Mouse (Mus musculus) hindbrain, postnatal 0 days (tissue): ENCODE results near the gene Fzd2. TPM values are rescaled to one million over a fixed set of nuclear protein-coding genes. Genes with fewer than 3 reads are reported as not detected.

Source experiments
- ATAC-seq: fragments of 200-750 bp; cut with Nextera tagmentation; 2 replicates; pipeline ENCODE4 v1.8.0; 2017; ENCODE audit warnings: mild to moderate bottlenecking, moderate TSS enrichment, moderate library complexity
- DNase-seq: peaks from one replicate; pipeline ENCODE4 v3.0.0-alpha.2; 2015; ENCODE audit warnings: low spot score
- H3K27ac ChIP-seq: fragments of 300-500 bp; sonication (generic); 2 replicates; pipeline ENCODE4 v1.5.1; 2014; ENCODE audit warnings: mild to moderate bottlenecking
- H3K27me3 ChIP-seq: fragments of 300-500 bp; sonication (generic); 2 replicates; pipeline ENCODE4 v1.6.1; 2014; ENCODE audit warnings: low read length, mixed read lengths; ENCODE audit not compliant: insufficient read depth
- H3K36me3 ChIP-seq: fragments of 300-500 bp; sonication (generic); 2 replicates; pipeline ENCODE4 v1.6.1; 2014; ENCODE audit warnings: low read length, mixed read lengths; ENCODE audit not compliant: insufficient read depth
- H3K4me1 ChIP-seq: fragments of 300-500 bp; sonication (generic); 2 replicates; pipeline ENCODE4 v1.6.1; 2014; ENCODE audit warnings: antibody characterized with exemption, low read length, mixed read lengths; ENCODE audit not compliant: insufficient read depth
- H3K4me2 ChIP-seq: fragments of 300-500 bp; sonication (generic); 2 replicates; pipeline ENCODE4 v1.6.1; 2014; ENCODE audit warnings: low read depth, mild to moderate bottlenecking, low read length, moderate library complexity, mixed read lengths
- H3K4me3 ChIP-seq: fragments of 300-500 bp; sonication (generic); 2 replicates; pipeline ENCODE4 v1.5.1; 2014; ENCODE audit warnings: low read length
- H3K9ac ChIP-seq: fragments of 300-500 bp; sonication (generic); replicated peaks from 2 replicates; pipeline ENCODE4 v1.6.1; 2014; ENCODE audit warnings: mild to moderate bottlenecking, low read length, moderate library complexity, mixed read lengths
- H3K9me3 ChIP-seq: fragments of 300-500 bp; sonication (generic); 2 replicates; pipeline ENCODE4 v1.6.1; 2016; ENCODE audit warnings: low read length, mixed read lengths
- CTCF ChIP-seq: IDR thresholded peaks from 2 replicates; pipeline ENCODE4 v1.5.1; 2016; ENCODE audit warnings: antibody characterized with exemption, control low read depth, low read depth
- WGBS: fragments of 180-500 bp; shearing (Covaris S2); extraction: QIAGEN DNeasy Blood & Tissue Kit; methylation state at CpG from one replicate; pipeline ENCODE4 v1.1.7; 2014; 5-methylcytosine and 5-hydroxymethylcytosine counted together
- polyA plus RNA-seq: library from polyadenylated mRNA; unstranded; fragments of >200 nt; fragmentation: Nextera tagmentation; extraction: Ambion mirVana; gene quantifications from 2 replicates; pipeline ENCODE4 v1.2.1, GENCODE M21; 2015
- total RNA-seq: library from RNA; depleted of rRNA; stranded (reverse); fragments of >200 nt; gene quantifications from 2 replicates; pipeline ENCODE4 v1.2.3, GENCODE M21; 2014

Fzd2 gene
- total and polyA plus RNA-seq, 2 experiments from 2014 or later = 6.0 to 31.7 TPM

GRCm38 (mm10) chr11:102575034-102575433, 29.2 kb upstream of the Fzd2 start:
- H3K9ac ChIP-seq = no peak overlapping the region
- no peak overlapping the region for H3K4me2 ChIP-seq
- DNase-seq (no peak), ATAC-seq (no peak)
- no peak for TF ChIP-seq CTCF
- H3K27ac ChIP-seq = no peak overlapping the region
- H3K9me3 ChIP-seq = no peaks in the 10 kb centered on the region
- H3K4me3 ChIP-seq = no peak overlapping the region
- H3K4me1 ChIP-seq = no peaks in the 10 kb centered on the region
- H3K36me3 ChIP-seq = no peaks in the 10 kb centered on the region
- WGBS = 31% methylated on average over 1 of the region's 1 CpGs
- H3K27me3 ChIP-seq = no peaks in the 10 kb centered on the region

GRCm38 (mm10) chr11:102576050-102576754, 28.0 kb upstream of the Fzd2 start:
- Histone ChIP-seq H3K4me1 (peaks cover 2% of the 10 kb centered on the region), H3K9ac (no peak overlapping the region), H3K4me3 (no peak overlapping the region), H3K27ac (no peak overlapping the region), H3K4me2 (no peak overlapping the region), H3K36me3 (no peaks in the 10 kb centered on the region), H3K27me3 (no peaks in the 10 kb centered on the region), H3K9me3 (no peaks in the 10 kb centered on the region)
- no peak for TF ChIP-seq CTCF
- WGBS = 64% methylated on average over 13 of the region's 13 CpGs
- no peak for DNase-seq
- no peak for ATAC-seq

- Histone ChIP-seq H3K36me3 (no peaks in the 10 kb centered on the region), H3K27me3 (no peaks in the 10 kb centered on the region), H3K4me1 (peaks cover 6% of the 10 kb centered on the region), H3K9ac (peak overlapping the region; percentile 7; the same call in 1 of the 2 replicates), H3K4me3 (peak overlapping the region; percentile 16), H3K27ac (peak overlapping the region; percentile 65; the same call in 1 of the 2 replicates), H3K4me2 (peak overlapping the region; percentile 42), H3K9me3 (no peaks in the 10 kb centered on the region)
- 8% methylated on average over 27 of the region's 27 CpGs for WGBS
- ATAC-seq (peak; percentile 52), DNase-seq (peak; percentile 77)
- TF ChIP-seq CTCF = peak; percentile 92
Observed at GRCm38 (mm10) chr11:102578341-102579118, 25.7 kb upstream of the Fzd2 start.

- Histone ChIP-seq H3K9ac (peak within 1 kb of the TSS; percentile 7; the same call in 1 of the 2 replicates), H3K9me3 (no peaks in the 10 kb centered on the region), H3K4me1 (peaks cover 6% of the 10 kb centered on the region), H3K4me3 (peak within 1 kb of the TSS; percentile 16), H3K36me3 (no peaks in the 10 kb centered on the region), H3K4me2 (peak within 1 kb of the TSS; percentile 42), H3K27ac (peak within 1 kb of the TSS; percentile 65), H3K27me3 (no peaks in the 10 kb centered on the region)
- ATAC-seq (peak; percentile 85), DNase-seq (peak; percentile 54)
- TF ChIP-seq CTCF = no peak
- WGBS = 9% methylated on average over 22 of the region's 23 CpGs
Observed at GRCm38 (mm10) chr11:102579165-102580033, 24.8 kb upstream of the Fzd2 start, which contains the start of gene Gm11627. Gene Gm11627, minus strand, starts transcription at chr11:102579461.

GRCm38 (mm10) chr11:102580034-102580330, 24.2 kb upstream of the Fzd2 start:
- TF ChIP-seq CTCF = no peak
- Histone ChIP-seq H3K36me3 (no peaks in the 10 kb centered on the region), H3K27ac (peak overlapping the region; percentile 65), H3K4me3 (no peak overlapping the region), H3K9me3 (no peaks in the 10 kb centered on the region), H3K9ac (no peak overlapping the region), H3K27me3 (no peaks in the 10 kb centered on the region), H3K4me1 (peaks cover 6% of the 10 kb centered on the region), H3K4me2 (no peak overlapping the region)
- WGBS = 43% methylated on average over 3 of the region's 3 CpGs
- DNase-seq = no peak
- ATAC-seq = no peak

GRCm38 (mm10) chr11:102581281-102582015, 22.7 kb upstream of the Fzd2 start:
- Histone ChIP-seq H3K27me3 (no peaks in the 10 kb centered on the region), H3K27ac (peak overlapping the region; percentile 45), H3K4me3 (no peak overlapping the region), H3K9ac (no peak overlapping the region), H3K36me3 (no peaks in the 10 kb centered on the region), H3K4me1 (peaks cover 6% of the 10 kb centered on the region), H3K9me3 (no peaks in the 10 kb centered on the region), H3K4me2 (0 out of 2 replicates have a peak overlapping the region, but pooled peaks have one; percentile 13)
- ATAC-seq = no peak
- DNase-seq = peak; percentile 58
- TF ChIP-seq CTCF = no peak
- 14% methylated on average over 11 of the region's 11 CpGs for WGBS
